Mouse (Mus musculus) G1E-ER4 (cell line): ENCODE measurements around the gene Syn3. TPM values are rescaled to one million over a fixed set of nuclear protein-coding genes. Genes with fewer than 3 reads are reported as not detected.

Experiments
- GATA1 ChIP-seq: IDR thresholded peaks from one replicate; pipeline ENCODE4 v1.8.0; 2012; ENCODE audit warnings: low read length, inconsistent platforms
- polyA plus RNA-seq: library from polyadenylated mRNA; stranded (reverse); fragments of >175 nt; gene quantifications from 2 replicates; pipeline ENCODE4 v1.2.3, GENCODE M21; 2012

Syn3 gene
- polyA plus RNA-seq, 1 experiment, result not detected

- no peak for TF ChIP-seq GATA1
Measured at GRCm38 (mm10) chr10:86277327-86277726, 221.4 kb downstream of the Syn3 start.

GRCm38 (mm10) chr10:86275585-86275984 lies 223.1 kb downstream of the Syn3 start:
- no peak for TF ChIP-seq GATA1

DNA sequence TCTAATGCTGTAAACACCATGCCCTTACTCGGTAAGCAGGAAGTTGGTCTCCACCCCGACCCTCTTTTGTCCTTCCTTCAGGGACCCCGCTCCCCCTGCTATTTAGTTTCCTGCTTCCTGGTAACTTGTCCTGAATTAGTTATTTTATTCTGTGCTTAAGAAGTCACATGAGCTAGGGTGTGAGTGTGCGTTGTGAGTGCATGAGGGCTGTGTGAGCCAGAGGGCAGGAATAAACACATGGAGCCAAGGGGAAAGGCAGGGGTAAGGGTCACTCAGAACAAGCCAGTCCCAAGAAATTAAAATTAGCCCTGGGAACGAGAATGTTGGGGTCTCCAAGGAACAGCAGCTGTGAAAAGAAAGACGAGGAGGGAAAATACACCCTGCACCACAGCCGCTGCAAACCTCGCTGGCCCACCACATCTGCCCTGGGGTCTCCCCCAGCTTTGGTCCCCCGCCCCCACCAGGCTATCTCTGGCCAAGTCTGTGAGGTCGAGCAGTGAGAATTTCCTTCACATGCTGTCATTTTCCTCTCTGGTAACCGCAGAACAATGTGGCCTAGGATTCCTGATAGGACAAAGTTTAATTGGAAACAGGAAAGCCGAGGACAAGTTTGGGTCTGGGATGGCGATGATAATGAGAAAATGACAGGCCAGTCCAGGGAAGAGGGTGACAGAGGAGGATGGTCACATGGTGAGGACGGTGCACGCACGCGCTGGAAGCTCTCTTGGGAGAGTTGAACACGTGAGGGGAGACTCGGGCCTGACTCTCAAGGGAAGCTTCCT lies 225.1 kb downstream of the Syn3 start:
- TF ChIP-seq GATA1, result no peak

DNA sequence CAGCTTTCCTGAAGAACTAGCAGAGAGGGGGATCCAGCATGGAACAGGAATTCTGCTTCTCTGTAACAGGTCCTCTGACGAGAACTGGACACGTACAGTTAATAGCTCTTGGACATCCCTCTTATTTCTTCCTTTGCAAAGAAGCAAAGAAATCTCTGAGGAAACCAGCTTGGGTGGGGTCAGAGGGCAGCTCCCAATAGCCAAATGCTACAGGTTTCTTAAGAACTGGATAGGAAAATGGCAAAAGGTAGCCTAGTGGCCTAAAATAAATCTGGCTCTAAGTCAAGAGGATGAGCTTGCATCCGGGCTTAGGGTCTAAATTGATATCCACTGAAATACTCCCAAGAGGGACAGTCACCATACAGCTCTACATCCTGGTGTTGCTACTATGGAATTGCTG lies 225.9 kb downstream of the Syn3 start:
- TF ChIP-seq GATA1, result no peak

DNA sequence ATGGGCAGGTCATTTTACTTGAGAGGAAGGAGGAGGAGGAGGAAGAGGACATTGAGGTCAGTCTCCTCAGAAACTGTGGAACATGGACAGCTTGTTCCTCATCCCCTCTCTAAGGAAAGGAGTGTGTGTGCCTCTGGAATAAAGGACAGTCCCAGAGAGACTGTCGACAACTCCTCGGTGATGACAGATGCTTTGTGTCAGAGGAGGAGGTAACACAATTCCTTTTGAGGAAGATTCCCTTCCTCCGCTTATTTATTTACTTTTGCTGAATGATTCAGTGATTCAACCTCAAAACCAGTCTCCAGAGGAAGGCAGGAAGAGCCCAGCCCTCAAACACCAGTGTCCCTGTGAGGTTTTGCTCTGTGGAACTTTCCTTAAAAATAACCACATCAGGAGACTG lies 228.4 kb downstream of the Syn3 start:
- TF ChIP-seq GATA1, result no peak

DNA sequence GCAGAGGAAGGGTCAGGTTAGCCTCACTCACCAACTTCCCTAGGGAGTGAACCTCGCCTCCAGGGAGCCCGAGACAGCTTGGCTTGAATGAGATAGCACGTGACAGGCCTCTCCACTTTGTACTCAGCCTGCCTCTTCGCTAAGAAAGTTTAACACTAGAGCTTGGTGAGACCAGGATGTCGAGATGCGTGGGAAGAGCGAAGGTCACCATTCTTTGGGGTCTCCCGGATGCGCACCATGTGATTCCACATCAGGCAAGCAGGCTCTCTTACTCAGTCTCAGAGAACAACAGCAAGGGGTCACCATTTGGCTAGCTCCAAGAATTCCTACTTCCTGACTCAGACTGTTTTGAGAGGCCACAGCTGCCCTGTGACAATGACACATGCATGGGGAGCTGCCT lies 234.1 kb downstream of the Syn3 start:
- TF ChIP-seq GATA1, result no peak

DNA sequence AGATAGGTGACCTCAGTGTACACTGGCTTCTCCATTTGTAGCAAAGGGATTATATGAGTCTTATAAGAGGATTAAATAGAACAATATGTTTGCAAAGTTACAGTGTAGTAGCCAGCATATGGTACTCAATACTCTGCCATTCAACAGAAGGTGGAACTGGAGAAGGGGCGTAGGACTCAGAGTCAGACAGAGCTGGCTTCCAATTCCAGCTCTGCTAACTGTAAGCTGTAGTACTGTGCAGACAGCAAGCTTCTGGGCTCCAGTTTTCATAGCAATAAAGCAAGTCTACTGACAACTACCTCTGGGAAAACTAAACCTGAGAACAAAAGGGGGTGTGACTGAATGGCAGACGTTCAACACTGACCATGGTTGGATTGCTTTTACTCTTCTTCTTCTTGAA lies 237.0 kb downstream of the Syn3 start:
- TF ChIP-seq GATA1, result no peak

GRCm38 (mm10) chr10:86258992-86259391 lies 239.7 kb downstream of the Syn3 start:
- no peak for TF ChIP-seq GATA1

DNA sequence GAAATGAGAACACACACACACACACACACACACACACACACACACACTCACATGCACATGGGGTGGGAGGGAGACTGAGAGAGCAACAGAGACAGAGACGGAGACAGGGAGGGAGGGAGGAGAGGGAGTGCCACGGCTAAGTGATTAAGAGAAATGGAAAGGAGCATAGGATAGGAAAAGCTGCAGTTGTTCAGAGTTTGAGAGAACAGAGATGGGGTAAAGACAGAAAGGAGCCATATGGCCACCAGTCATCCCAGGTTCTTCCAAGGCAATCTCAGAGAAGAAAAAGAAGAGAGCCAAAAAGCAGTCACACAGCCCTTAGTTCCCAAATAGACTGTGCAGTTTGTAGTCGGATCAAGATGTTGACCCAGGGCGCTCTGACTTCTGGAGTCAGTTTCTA lies 240.7 kb downstream of the Syn3 start:
- TF ChIP-seq GATA1, result no peak

DNA sequence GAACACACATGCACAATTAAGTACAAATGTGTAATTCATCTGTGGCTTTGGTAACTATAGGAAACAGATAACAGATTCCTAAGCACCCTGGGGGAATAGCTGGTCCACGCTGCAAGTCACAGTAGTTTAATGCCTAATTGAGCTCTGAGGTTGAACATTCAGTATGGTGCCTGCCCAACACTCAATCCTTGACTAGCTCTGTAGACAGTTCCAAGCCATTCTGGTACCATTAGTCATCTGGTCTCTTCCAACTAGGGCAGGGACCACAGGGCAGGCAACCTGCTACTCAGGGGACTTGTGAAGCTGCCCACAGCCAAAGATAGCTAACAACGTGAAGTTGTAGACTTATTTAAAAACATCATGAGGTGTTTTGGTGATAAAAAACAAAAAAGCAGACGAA lies 241.7 kb downstream of the Syn3 start:
- TF ChIP-seq GATA1, result no peak

DNA sequence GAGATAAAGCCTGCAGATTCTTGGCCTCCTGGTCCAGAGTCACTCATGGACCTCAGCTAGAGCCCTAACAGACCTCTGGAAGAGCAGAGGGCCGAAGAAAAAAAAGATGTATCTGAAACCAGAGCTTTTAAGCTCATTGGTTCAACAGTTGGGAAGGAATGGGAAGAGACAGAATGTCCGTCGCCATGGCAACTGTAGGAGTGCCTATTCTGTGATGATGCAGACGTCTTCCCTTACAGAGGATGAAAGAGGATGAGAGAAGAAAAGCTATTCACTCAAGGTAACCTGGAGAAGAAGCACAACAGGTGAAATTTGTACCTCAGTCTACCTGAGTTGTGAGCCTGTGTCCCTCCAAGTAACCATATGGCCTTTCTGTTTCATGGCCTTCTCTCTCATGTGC lies 242.5 kb downstream of the Syn3 start:
- no peak for TF ChIP-seq GATA1

GRCm38 (mm10) chr10:86250149-86250922 lies 248.4 kb downstream of the Syn3 start:
- TF ChIP-seq GATA1, result no peak

DNA sequence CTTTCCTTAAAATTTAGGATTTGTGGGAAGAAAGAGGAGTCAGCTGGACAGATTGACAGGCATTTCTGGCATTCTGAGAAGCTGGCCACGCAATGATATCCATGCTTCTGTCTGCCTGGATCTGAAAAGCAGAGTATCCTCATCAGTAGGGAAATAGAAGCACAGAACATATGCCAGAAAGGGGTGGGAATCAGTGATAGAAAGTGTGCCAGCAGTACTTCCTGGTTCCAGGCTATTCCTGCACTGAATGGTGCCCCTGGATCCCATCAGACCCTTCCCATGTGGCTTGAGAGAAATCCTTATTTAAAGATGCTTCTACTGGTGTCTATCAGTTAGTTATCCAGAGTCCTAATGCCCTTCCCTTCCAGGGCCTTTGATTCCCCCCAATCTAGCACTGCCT lies 249.4 kb downstream of the Syn3 start:
- no peak for TF ChIP-seq GATA1

GRCm38 (mm10) chr10:86248807-86249206 lies 249.9 kb downstream of the Syn3 start:
- no peak for TF ChIP-seq GATA1

DNA sequence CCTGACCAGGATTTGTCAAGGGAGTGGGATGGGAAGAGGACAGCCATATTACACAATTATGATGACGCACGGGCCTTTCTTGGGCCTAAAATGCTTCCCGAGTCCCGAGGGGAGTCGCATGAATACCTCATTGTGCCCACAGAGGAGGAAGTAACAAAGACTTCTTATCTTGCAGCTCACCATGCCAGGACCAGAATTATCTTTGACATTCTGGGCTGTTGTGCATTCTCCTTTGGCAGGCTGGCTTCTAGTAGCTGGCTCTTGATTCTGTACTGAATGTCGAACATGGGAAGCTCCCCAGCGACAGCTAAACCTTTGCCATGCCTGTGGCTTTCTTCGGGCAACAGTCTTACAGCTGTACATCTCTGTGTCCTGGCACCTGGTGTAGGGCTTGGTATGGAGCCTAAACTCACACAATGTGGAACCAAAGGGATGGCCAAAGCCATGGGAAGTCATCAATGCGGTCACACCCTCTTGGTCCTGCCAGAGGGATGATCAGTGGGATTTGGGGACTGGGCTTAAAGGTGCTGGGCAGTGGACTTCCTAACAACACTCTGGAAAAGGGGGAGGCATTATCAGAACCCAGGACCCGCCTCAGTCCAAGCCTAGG lies 250.5 kb downstream of the Syn3 start:
- TF ChIP-seq GATA1, result no peak

- no peak for TF ChIP-seq GATA1
Measured at GRCm38 (mm10) chr10:86245396-86245795, 253.3 kb downstream of the Syn3 start.
